Mouse (Mus musculus) hindbrain, embryonic 15.5 days (tissue): ENCODE measurements around the gene Ddx43. TPM values are rescaled to one million over a fixed set of nuclear protein-coding genes. Genes with fewer than 3 reads are reported as not detected.
A peak's percentile ranks its signal among the peaks of the same experiment; 100 is the strongest.

Experiments used
- ATAC-seq: fragments of 200-750 bp; cut with Nextera tagmentation; 2 replicates; pipeline ENCODE4 v1.8.0; 2017; ENCODE audit warnings: low read depth, moderate number of reproducible peaks, moderate TSS enrichment; ENCODE audit not compliant: low FRiP score
- H3K27ac ChIP-seq: fragments of 300-500 bp; sonication (generic); replicated peaks from 2 replicates; pipeline ENCODE4 v1.5.1; 2015; ENCODE audit warnings: mild to moderate bottlenecking, inconsistent platforms
- H3K27me3 ChIP-seq: fragments of 300-500 bp; sonication (generic); 2 replicates; pipeline ENCODE4 v1.6.1; 2015; ENCODE audit warnings: control low read depth, inconsistent platforms
- H3K36me3 ChIP-seq: fragments of 300-500 bp; sonication (generic); 2 replicates; pipeline ENCODE4 v1.6.1; 2015; ENCODE audit warnings: control low read depth, inconsistent platforms
- H3K4me1 ChIP-seq: fragments of 300-500 bp; sonication (generic); replicated peaks from 2 replicates; pipeline ENCODE4 v1.6.1; 2015; ENCODE audit warnings: control low read depth, inconsistent platforms
- H3K4me2 ChIP-seq: fragments of 300-500 bp; sonication (generic); 2 replicates; pipeline ENCODE4 v1.6.1; 2015; ENCODE audit warnings: moderate library complexity, mild to moderate bottlenecking, inconsistent platforms
- H3K4me3 ChIP-seq: fragments of 300-500 bp; sonication (generic); 2 replicates; pipeline ENCODE4 v1.5.1; 2015; ENCODE audit warnings: mild to moderate bottlenecking, inconsistent platforms
- H3K9ac ChIP-seq: fragments of 300-500 bp; sonication (generic); 2 replicates; pipeline ENCODE4 v1.6.1; 2015; ENCODE audit warnings: inconsistent platforms
- H3K9me3 ChIP-seq: fragments of 300-500 bp; sonication (generic); 2 replicates; pipeline ENCODE4 v1.6.1; 2016; ENCODE audit warnings: control low read depth, inconsistent platforms
- WGBS: fragments of 180-500 bp; shearing (Covaris S2); methylation state at CpG from one replicate; pipeline ENCODE4 v1.1.7; 2015; 5-methylcytosine and 5-hydroxymethylcytosine counted together
- polyA plus RNA-seq: library from polyadenylated mRNA; unstranded; fragments of >200 nt; fragmentation: Nextera tagmentation; extraction: Ambion mirVana; gene quantifications from 2 replicates; pipeline ENCODE4 v1.2.1, GENCODE M21; 2015

The Ddx43 gene
- polyA plus RNA-seq, 1 experiment from 2014 or later, result 0.47 TPM

DNA sequence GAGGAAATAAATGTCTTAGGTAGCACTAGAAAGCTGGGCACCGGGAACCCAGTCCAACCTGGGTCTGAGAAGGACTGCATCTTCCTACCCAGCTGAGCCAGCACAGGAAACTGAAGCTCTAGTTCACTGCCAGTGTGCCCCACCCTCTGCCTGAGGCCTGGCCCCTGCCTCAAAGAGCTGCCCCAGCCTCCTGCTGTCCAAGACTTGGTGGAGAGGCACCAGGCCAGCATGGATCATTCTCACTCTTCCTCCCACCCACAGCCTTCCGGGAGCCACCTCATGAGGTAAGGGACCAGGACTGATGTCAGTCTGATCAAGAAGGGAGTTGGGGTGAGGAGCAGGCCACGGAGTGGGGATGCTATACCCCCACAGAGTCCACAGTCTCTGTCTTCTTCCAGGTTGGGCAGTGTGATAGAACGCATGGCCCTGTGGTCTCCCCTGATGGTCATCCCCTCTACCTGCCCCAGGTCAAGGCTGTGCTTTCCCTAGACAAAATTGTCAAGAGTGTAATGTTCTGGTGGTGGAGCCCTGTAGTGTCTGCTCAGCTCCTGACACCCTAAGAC lies 33.4 kb downstream of the Ddx43 start:
- H3K27me3 ChIP-seq, result no peaks in the 10 kb centered on the region
- no peaks in the 10 kb centered on the region for H3K4me1 ChIP-seq
- no peak for ATAC-seq
- H3K4me3 ChIP-seq, result no peak overlapping the region
- no peak overlapping the region for H3K4me2 ChIP-seq
- WGBS, result 85% methylated on average over 4 of the region's 4 CpGs
- H3K27ac ChIP-seq, result no peak overlapping the region
- no peaks in the 10 kb centered on the region for H3K9me3 ChIP-seq
- no peak overlapping the region for H3K9ac ChIP-seq
- no peaks in the 10 kb centered on the region for H3K36me3 ChIP-seq

- Histone ChIP-seq H3K9me3 (no peaks in the 10 kb centered on the region), H3K4me3 (no peak overlapping the region), H3K36me3 (no peaks in the 10 kb centered on the region), H3K27me3 (no peaks in the 10 kb centered on the region), H3K4me1 (no peaks in the 10 kb centered on the region), H3K27ac (no peak overlapping the region), H3K9ac (no peak overlapping the region), H3K4me2 (no peak overlapping the region)
- ATAC-seq, result no peak
- WGBS, result 49% methylated on average over 2 of the region's 2 CpGs
Measured at GRCm38 (mm10) chr9:78429551-78429950, 34.0 kb downstream of the Ddx43 start.

DNA sequence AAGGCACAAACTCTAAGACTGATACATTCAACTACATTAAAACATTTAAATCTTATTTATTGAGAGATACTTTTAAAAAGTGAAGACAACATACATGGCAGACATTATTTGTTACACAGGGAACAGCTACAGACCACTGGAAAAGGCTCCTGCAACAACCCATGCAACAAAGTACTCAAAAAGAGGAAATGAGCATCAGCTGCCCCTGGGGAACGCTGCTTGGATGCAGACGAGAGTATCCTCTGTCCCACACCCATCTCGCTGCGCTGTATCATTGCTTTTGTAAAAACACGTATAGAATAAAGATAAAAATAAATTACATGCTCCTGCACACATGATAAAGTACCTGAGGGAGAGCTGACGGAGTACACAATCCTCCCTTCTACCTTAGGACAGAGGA lies 34.9 kb downstream of the Ddx43 start:
- 79% methylated on average over 6 of the region's 6 CpGs for WGBS
- Histone ChIP-seq H3K9ac (no peak overlapping the region), H3K4me2 (no peak overlapping the region), H3K4me1 (no peaks in the 10 kb centered on the region), H3K27ac (no peak overlapping the region), H3K27me3 (no peaks in the 10 kb centered on the region), H3K36me3 (no peaks in the 10 kb centered on the region), H3K9me3 (no peaks in the 10 kb centered on the region), H3K4me3 (no peak overlapping the region)
- no peak for ATAC-seq

GRCm38 (mm10) chr9:78432471-78432870 lies 36.9 kb downstream of the Ddx43 start:
- ATAC-seq, result no peak
- H3K4me2 ChIP-seq, result no peak overlapping the region
- no peaks in the 10 kb centered on the region for H3K9me3 ChIP-seq
- H3K27ac ChIP-seq, result no peak overlapping the region
- no peaks in the 10 kb centered on the region for H3K27me3 ChIP-seq
- no peak overlapping the region for H3K4me3 ChIP-seq
- WGBS, result 88% methylated on average over 5 of the region's 5 CpGs
- no peak overlapping the region for H3K9ac ChIP-seq
- H3K36me3 ChIP-seq, result no peaks in the 10 kb centered on the region
- H3K4me1 ChIP-seq, result no peaks in the 10 kb centered on the region

- Histone ChIP-seq H3K9ac (no peak overlapping the region), H3K4me1 (peaks cover 11% of the 10 kb centered on the region), H3K27ac (no peak overlapping the region), H3K9me3 (no peaks in the 10 kb centered on the region), H3K36me3 (no peaks in the 10 kb centered on the region), H3K4me3 (no peak overlapping the region), H3K27me3 (peaks cover 56% of the 10 kb centered on the region), H3K4me2 (no peak overlapping the region)
- ATAC-seq, result no peak
- WGBS, result 63% methylated on average over 5 of the region's 5 CpGs
Measured at GRCm38 (mm10) chr9:78439426-78439825, 43.8 kb downstream of the Ddx43 start.

GRCm38 (mm10) chr9:78442237-78442578 lies 46.6 kb downstream of the Ddx43 start:
- Histone ChIP-seq H3K27me3 (peaks cover 72% of the 10 kb centered on the region), H3K36me3 (no peaks in the 10 kb centered on the region), H3K27ac (no peak overlapping the region), H3K4me2 (peak overlapping the region; percentile 70), H3K9ac (0 out of 2 replicates have a peak overlapping the region, but pooled peaks have one; percentile 12), H3K4me1 (peaks cover 11% of the 10 kb centered on the region), H3K4me3 (peak overlapping the region; percentile 43), H3K9me3 (no peaks in the 10 kb centered on the region)
- WGBS, result 6% methylated on average over 9 of the region's 9 CpGs
- ATAC-seq, result no peak

GRCm38 (mm10) chr9:78442579-78443392 lies 47.2 kb downstream of the Ddx43 start, which contains the start of gene Cgas:
TSS of gene Cgas (minus strand) at chr9:78443237.
- Histone ChIP-seq H3K9me3 (no peaks in the 10 kb centered on the region), H3K4me3 (peak within 1 kb of the TSS; percentile 43), H3K27ac (no peak within 1 kb of the TSS), H3K4me1 (peaks cover 11% of the 10 kb centered on the region), H3K9ac (0 out of 2 replicates have a peak within 1 kb of the TSS, but pooled peaks have one; percentile 12), H3K4me2 (peak within 1 kb of the TSS; percentile 70), H3K27me3 (peaks cover 72% of the 10 kb centered on the region), H3K36me3 (no peaks in the 10 kb centered on the region)
- WGBS, result under 1% methylated on average over 81 of the region's 81 CpGs
- peak; percentile 49; the same call in 1 of the 2 replicates for ATAC-seq

GRCm38 (mm10) chr9:78447606-78447972 lies 52.0 kb downstream of the Ddx43 start:
- peak overlapping the region; percentile 82 for H3K4me3 ChIP-seq
- H3K27ac ChIP-seq, result peak overlapping the region; percentile 92; the same call in 1 of the 2 replicates
- no peaks in the 10 kb centered on the region for H3K9me3 ChIP-seq
- ATAC-seq, result peak; percentile 20; the same call in 1 of the 2 replicates
- H3K4me1 ChIP-seq, result peaks cover 15% of the 10 kb centered on the region
- H3K36me3 ChIP-seq, result peaks cover 6% of the 10 kb centered on the region
- peak overlapping the region; percentile 57 for H3K4me2 ChIP-seq
- 27% methylated on average over 9 of the region's 9 CpGs for WGBS
- H3K9ac ChIP-seq, result peak overlapping the region; percentile 83
- peaks cover 34% of the 10 kb centered on the region for H3K27me3 ChIP-seq

- Histone ChIP-seq H3K9ac (peak within 1 kb of the TSS; percentile 83), H3K4me3 (peak within 1 kb of the TSS; percentile 82), H3K36me3 (peaks cover 12% of the 10 kb centered on the region), H3K27ac (peak within 1 kb of the TSS; percentile 92), H3K4me2 (peak within 1 kb of the TSS; percentile 57), H3K27me3 (peaks cover 28% of the 10 kb centered on the region), H3K9me3 (no peaks in the 10 kb centered on the region), H3K4me1 (peaks cover 10% of the 10 kb centered on the region)
- under 1% methylated on average over 96 of the region's 96 CpGs for WGBS
- ATAC-seq, result peak; percentile 95
Measured at GRCm38 (mm10) chr9:78447973-78448873, 52.6 kb downstream of the Ddx43 start, which contains the start of the genes Mto1 and Gm17324. TSS of gene Mto1 (plus strand) at chr9:78448208. TSS of gene Gm17324 (minus strand) at chr9:78448786.

- 74% methylated on average over 5 of the region's 5 CpGs for WGBS
- no peak for ATAC-seq
Measured at GRCm38 (mm10) chr9:78450404-78450803, 54.8 kb downstream of the Ddx43 start.

GRCm38 (mm10) chr9:78451382-78451781 lies 55.8 kb downstream of the Ddx43 start:
- no peak overlapping the region for H3K4me3 ChIP-seq
- H3K36me3 ChIP-seq, result peaks cover 26% of the 10 kb centered on the region
- no peak overlapping the region for H3K4me2 ChIP-seq
- H3K27ac ChIP-seq, result no peak overlapping the region
- ATAC-seq, result no peak
- peaks cover 3% of the 10 kb centered on the region; the same call in 1 of the 2 replicates for H3K27me3 ChIP-seq
- H3K9ac ChIP-seq, result no peak overlapping the region
- H3K4me1 ChIP-seq, result peaks cover 10% of the 10 kb centered on the region
- H3K9me3 ChIP-seq, result no peaks in the 10 kb centered on the region
- WGBS, result 88% methylated on average over 4 of the region's 4 CpGs

More at GRCm38 (mm10) chr9:78450404-78450803, 54.8 kb downstream of the Ddx43 start:
- Histone ChIP-seq H3K27me3 (peaks cover 8% of the 10 kb centered on the region), H3K4me1 (peaks cover 10% of the 10 kb centered on the region), H3K9me3 (no peaks in the 10 kb centered on the region), H3K9ac (no peak overlapping the region), H3K4me2 (no peak overlapping the region), H3K36me3 (peaks cover 26% of the 10 kb centered on the region), H3K27ac (no peak overlapping the region), H3K4me3 (no peak overlapping the region)
